Mouse (Mus musculus) lung, adult 2 months (tissue): ENCODE data around the gene Clic1.

ENCODE experiments used
- CTCF ChIP-seq: fragments of 200-500 bp; IDR thresholded peaks from 2 replicates; pipeline ENCODE4 v1.5.1; 2011; ENCODE audit warnings: mild to moderate bottlenecking, low read length, control low read depth; ENCODE audit not compliant: insufficient read depth
- POLR2A ChIP-seq: fragments of 200-500 bp; IDR thresholded peaks from 2 replicates; pipeline ENCODE4 v1.6.1; 2011; ENCODE audit warnings: low read depth, mild to moderate bottlenecking, control low read depth, low read length, borderline replicate concordance; ENCODE audit errors: extremely low read depth

GRCm38 (mm10) chr17:35104079-35104478 is 54.3 kb downstream of the Clic1 start:
- TF ChIP-seq CTCF (no peak), POLR2A (no peak)
